Mouse (Mus musculus) cerebellum, adult 18-20 months (tissue): ENCODE measurements around the gene Olfr1277.

Experiments
- DNase-seq, 2 experiments: peaks; one replicate each; pipeline ENCODE4 v3.0.0; 2021

Gene Olfr1277

GRCm38 (mm10) chr2:111274006-111274405, at the start of gene Olfr1277:
Gene Olfr1277 (minus strand): TSS chr2:111274106.
- DNase-seq: no peak

- no peak for DNase-seq
These were observed 39.8 kb upstream of the Olfr1277 start, which contains the start of gene Olfr1280 for GRCm38 (mm10) chr2:111313717-111314116. Gene Olfr1280 (plus strand): TSS chr2:111314017.

- no peak for DNase-seq
These were observed 26.5 kb upstream of the Olfr1277 start, which contains the start of gene Olfr1279 for GRCm38 (mm10) chr2:111300374-111300773. Gene Olfr1279 (plus strand): TSS chr2:111300635.

- no peak for DNase-seq
These were observed 24.6 kb upstream of the Olfr1277 start for GRCm38 (mm10) chr2:111298541-111298940.

GRCm38 (mm10) chr2:111289836-111290235, 15.9 kb upstream of the Olfr1277 start, which contains the start of gene Olfr1278:
Gene Olfr1278 (plus strand): TSS chr2:111290136.
- no peak for DNase-seq

- DNase-seq: no peak
These were observed 19.7 kb downstream of the Olfr1277 start, which contains the start of gene Olfr1276 for GRCm38 (mm10) chr2:111254216-111254615. Gene Olfr1276 (plus strand): TSS chr2:111254516.

GRCm38 (mm10) chr2:111235186-111235585, 38.7 kb downstream of the Olfr1277 start, which contains the start of gene Olfr1275:
Gene Olfr1275 (minus strand): TSS chr2:111235286.
- DNase-seq: no peak

GRCm38 (mm10) chr2:111229502-111229901, 44.4 kb downstream of the Olfr1277 start, which contains the start of gene 4930430A15Rik:
Gene 4930430A15Rik (minus strand): TSS chr2:111229602.
- no peak for DNase-seq
